Mouse (Mus musculus): ENCODE data around the gene Ephb3.

GRCm38 (mm10) chr16:21168730-21169129 lies 35.8 kb upstream of the Ephb3 start:
- TF ChIP-seq CTCF (IDR thresholded peaks at IDR 0.05; ENCODE audit: control insufficient read depth, insufficient read depth, insufficient replicate concordance, low read depth, low read length): no peak
- TF ChIP-seq POLR2A (IDR thresholded peaks at IDR 0.05; ENCODE audit: control insufficient read depth, low read depth, low read length): no peak

All from testis, adult 2 months (tissue).